Mouse (Mus musculus) mesoderm, embryonic 11.5 days (tissue): Measurements from ENCODE around the gene Zfp563.

ENCODE experiments used
- DNase-seq: peaks from one replicate; pipeline ENCODE4 v3.0.0-alpha.2; 2012; ENCODE audit warnings: low read depth, low spot score

Gene Zfp563

GRCm38 (mm10) chr17:33089220-33089949 is at the start of gene Zfp563:
Zfp563 (plus strand) TSS chr17:33089310.
- peak; percentile 90 for DNase-seq

GRCm38 (mm10) chr17:33058791-33059190 is 30.3 kb upstream of the Zfp563 start:
- no peak for DNase-seq

- no peak for DNase-seq
These were observed 26.1 kb upstream of the Zfp563 start for GRCm38 (mm10) chr17:33063001-33063400.

- DNase-seq, result no peak
These were observed 21.2 kb upstream of the Zfp563 start, which contains the start of gene 4921501E09Rik for GRCm38 (mm10) chr17:33067958-33068357. 4921501E09Rik (minus strand) TSS chr17:33068058.

- DNase-seq, result no peak
These were observed 2.5 kb downstream of the Zfp563 start for GRCm38 (mm10) chr17:33091630-33092029.

- peak; percentile 66 for DNase-seq
These were observed 3.5 kb downstream of the Zfp563 start for GRCm38 (mm10) chr17:33092391-33093193.

GRCm38 (mm10) chr17:33097396-33097795 is 8.3 kb downstream of the Zfp563 start:
- no peak for DNase-seq

GRCm38 (mm10) chr17:33124546-33124945 is 35.4 kb downstream of the Zfp563 start:
- no peak for DNase-seq

GRCm38 (mm10) chr17:33126257-33126656 is 37.1 kb downstream of the Zfp563 start:
- DNase-seq, result no peak

GRCm38 (mm10) chr17:33139261-33139820 is 50.2 kb downstream of the Zfp563 start, which contains the start of gene Morc2b:
Morc2b (minus strand) TSS chr17:33139683.
- no peak for DNase-seq
